Mouse (Mus musculus) megakaryocyte progenitor cell, adult 5-6 weeks (primary cell): Measurements from ENCODE around the gene Hsp90aa1. TPM values are rescaled to one million over a fixed set of nuclear protein-coding genes. Genes with fewer than 3 reads are reported as not detected.
"Not testable (repeated sequence)": the region's sequence is repeated elsewhere in the genome, so short reads cannot be mapped to it uniquely, and the experiment has no call there.

ENCODE experiments used
- ATAC-seq: replicated peaks from 2 replicates; pipeline ENCODE4 v1.8.0; 2016; ENCODE audit warnings: mild to moderate bottlenecking, moderate TSS enrichment, inconsistent platforms; ENCODE audit not compliant: poor library complexity
- total RNA-seq, 2 experiments: library from RNA; stranded (forward) in 1 of 2; stranded (reverse) in 1 of 2; fragments of 157-497, 149-512 nt in 1 of 2; fragments of 200-1000 nt in 1 of 2; gene quantifications; 2 replicates each; pipeline versions ENCODE4 v1.2.3 to v1.2.4; 2015 to 2017

Gene Hsp90aa1
- 1,320 and 1,329 TPM in 2 replicates for total RNA-seq (2015)
- 1,319 and 1,619 TPM in 2 replicates for total RNA-seq (2017)

GRCm38 (mm10) chr12:110702556-110702955 lies at the start of gene Hsp90aa1:
TSS of gene Hsp90aa1 (minus strand) at chr12:110702728.
- ATAC-seq = no peak

GRCm38 (mm10) chr12:110750770-110751439 lies 48.4 kb upstream of the Hsp90aa1 start:
- ATAC-seq = peak; percentile 48

DNA sequence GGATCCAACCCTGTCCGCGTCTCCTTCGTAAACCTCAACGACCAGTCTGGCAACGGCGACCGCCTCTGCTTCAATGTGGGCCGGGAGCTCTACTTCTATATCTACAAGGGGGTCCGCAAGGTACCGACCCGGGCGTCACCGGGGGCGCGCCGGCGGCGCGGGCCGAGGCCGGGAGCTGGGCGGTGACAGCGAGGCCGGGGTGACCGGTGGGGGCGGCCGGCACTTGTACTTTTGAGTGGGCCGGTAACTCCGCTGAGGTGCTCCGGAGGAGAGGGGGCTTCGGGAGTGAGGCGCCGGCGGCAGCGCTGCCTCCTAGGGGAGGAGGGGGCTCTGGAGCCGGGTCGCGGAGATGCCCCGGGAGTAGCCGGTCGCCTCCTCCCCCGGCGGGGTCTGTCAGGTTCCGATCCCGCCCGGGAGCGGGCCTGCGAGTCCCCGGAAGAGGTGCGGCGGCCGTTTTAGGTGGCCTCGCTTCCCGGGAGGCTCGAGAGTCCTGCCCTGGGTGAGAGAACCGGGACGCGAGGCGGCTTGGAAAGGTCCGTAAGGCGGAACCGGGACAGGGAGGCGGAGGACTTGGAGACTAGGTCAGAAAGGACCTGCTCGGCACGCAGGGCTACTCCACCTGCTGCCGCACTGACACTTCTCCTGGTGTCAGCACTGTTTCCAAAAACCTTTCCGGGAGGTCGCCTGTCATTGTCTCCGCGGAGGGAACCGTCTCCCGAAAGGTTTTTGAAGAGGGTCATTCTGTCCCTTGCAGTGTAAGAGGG lies 35.8 kb upstream of the Hsp90aa1 start:
- peak; percentile 12; the same call in 1 of the 2 replicates for ATAC-seq

DNA sequence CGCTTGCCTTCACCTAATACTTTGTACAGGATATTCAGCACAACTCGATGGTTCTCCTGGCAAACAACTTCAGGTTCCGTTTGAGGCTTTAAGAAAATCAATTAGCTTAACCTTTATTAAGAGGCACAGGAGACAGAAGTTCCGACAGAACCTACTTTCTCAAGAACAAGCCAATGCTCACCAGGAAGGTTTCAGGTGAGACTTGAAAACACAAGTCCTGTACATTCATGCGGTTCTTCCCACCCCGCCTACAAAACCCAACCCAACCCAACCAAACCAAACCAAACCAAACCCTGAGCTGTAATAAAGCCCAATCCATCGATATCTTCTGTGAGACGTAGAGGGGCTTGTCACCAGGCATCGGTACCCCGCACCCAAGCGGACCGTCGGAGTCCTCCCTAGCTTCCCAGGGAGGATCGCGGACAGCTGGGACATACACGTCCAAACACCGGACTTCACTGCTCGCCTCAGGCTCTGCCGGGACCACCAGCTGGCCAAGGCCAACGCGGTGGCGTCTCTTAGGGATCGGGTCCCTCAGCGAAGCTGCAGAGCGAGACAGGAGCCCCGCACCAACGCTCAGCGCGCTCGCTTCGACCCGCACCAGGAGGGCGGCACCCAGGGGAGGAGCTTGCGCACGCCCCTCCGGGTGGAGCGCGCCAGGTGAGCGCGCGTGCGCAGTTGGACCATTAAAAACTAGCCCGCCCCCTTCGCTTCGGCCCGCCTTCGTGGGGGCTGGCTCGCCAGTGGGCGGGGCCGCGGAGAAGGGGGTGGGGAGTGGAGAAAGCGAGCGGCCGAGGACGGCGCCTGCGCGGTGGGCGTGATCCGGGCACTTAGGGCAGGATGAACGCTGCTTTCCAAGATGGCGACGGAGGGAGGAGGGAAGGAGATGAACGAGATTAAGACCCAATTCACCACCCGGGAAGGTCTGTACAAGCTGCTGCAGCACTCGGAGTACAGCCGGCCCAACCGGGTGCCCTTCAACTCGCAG lies 34.9 kb upstream of the Hsp90aa1 start, which contains the start of gene Wdr20:
Wdr20 (plus strand) TSS at position 775 of the 988 bp plus-strand sequence.
- ATAC-seq = peak; percentile 95

GRCm38 (mm10) chr12:110736641-110737040 lies 34.1 kb upstream of the Hsp90aa1 start:
- ATAC-seq = peak; percentile 21

GRCm38 (mm10) chr12:110733254-110733653 lies 30.7 kb upstream of the Hsp90aa1 start:
- not testable (repeated sequence) for ATAC-seq

DNA sequence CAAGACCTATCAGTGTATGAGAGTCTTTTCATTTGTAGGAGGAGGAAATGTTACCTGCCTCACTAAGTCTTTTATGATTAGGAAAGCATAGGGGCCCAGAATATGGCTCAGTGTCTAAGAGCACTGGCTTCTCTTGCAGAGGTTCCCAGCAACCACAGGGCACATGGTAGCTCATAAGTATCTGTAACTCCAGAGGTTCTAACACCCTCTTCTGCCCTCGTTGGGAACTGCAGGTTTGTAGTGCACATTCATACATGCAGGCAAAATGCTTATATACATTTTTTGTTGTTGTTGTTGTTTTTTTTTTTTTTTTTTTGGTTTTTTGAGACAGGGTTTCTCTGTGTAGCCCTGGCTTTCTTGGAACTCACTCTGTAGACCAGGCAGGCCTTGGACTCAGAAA lies 23.9 kb upstream of the Hsp90aa1 start:
- 0 out of 2 replicates have a peak, but pooled peaks have one; percentile 39 for ATAC-seq

DNA sequence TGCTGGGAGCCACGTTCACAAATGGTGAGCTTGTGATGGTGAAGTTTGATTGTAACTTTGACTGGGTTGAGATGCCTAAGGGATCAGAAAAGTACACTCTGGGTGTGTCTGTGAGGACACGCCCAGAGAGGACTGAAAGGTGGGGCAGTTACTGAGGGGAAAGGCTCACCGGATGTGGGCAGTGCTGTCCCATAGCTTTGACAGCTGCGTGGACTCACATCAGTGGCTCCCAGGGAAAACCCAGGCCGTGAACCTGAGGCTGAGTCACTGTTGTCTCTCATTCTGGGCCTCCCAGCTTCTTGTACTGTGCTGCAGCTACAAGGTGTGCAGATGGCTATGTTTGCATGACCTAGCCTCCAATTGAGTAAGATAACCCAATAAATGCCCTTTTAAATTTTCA lies 23.0 kb upstream of the Hsp90aa1 start:
- no peak for ATAC-seq

GRCm38 (mm10) chr12:110725051-110725450 lies 22.5 kb upstream of the Hsp90aa1 start:
- no peak for ATAC-seq

GRCm38 (mm10) chr12:110716004-110716403 lies 13.5 kb upstream of the Hsp90aa1 start:
- ATAC-seq = no peak

DNA sequence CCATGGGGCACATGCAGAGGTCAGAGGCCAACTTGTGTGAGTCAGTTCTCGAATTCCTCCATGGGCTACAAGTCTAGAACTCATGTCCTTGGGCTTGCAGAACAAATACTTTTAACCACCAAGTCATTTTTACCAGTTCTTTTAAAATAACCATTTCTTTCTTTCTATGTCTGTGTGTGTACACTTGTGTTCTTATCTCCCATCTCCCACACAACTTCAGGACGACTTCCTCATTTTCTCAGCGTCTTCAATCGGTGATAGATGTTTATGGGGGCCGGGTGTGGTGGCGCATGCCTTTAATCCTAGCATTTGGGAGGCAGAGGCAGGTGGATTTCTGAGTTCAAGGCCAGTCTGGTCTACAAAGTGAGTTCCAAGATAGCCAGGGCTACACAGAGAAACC lies 11.7 kb upstream of the Hsp90aa1 start:
- ATAC-seq = no peak

DNA sequence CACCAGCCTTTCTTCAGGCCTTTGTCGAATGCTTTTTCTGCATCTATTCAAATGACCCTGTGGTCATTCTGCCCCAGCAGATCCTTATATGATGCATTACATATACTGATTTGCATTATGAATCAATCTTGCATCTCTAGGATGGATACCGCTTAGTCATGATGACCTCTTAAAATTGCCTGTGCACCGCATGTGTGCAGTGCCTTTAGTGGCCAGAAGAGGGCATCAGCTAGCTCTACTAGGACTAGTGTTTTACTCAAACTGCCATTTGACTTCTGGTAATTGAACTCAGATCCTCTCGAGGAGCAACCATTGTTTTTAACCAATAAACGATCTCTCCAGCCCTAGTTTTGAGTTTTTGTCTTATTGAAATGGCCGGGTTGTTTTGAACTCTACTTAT lies 11.3 kb upstream of the Hsp90aa1 start:
- ATAC-seq = peak; percentile 89

GRCm38 (mm10) chr12:110711270-110711669 lies 8.7 kb upstream of the Hsp90aa1 start:
- no peak for ATAC-seq

DNA sequence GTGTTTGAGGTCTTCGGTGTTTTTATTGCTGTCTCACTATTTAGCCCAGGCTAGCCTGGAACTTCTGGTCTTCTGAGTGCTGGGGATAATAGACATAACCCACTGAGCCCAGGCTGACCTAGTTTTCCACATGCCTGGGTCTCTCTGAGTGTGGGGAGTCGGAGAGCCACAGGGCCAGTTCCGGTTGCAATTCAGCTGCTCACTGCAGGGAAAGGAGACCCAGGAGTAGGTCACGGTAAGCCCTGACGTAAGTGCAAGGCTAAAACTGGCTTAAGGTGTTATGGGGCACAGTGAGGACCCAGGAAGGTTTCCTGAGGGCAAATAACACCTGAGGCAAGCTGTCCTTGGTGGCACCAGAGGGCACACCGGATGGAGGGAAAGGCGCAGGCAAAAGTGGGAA lies 4.9 kb upstream of the Hsp90aa1 start:
- no peak for ATAC-seq

DNA sequence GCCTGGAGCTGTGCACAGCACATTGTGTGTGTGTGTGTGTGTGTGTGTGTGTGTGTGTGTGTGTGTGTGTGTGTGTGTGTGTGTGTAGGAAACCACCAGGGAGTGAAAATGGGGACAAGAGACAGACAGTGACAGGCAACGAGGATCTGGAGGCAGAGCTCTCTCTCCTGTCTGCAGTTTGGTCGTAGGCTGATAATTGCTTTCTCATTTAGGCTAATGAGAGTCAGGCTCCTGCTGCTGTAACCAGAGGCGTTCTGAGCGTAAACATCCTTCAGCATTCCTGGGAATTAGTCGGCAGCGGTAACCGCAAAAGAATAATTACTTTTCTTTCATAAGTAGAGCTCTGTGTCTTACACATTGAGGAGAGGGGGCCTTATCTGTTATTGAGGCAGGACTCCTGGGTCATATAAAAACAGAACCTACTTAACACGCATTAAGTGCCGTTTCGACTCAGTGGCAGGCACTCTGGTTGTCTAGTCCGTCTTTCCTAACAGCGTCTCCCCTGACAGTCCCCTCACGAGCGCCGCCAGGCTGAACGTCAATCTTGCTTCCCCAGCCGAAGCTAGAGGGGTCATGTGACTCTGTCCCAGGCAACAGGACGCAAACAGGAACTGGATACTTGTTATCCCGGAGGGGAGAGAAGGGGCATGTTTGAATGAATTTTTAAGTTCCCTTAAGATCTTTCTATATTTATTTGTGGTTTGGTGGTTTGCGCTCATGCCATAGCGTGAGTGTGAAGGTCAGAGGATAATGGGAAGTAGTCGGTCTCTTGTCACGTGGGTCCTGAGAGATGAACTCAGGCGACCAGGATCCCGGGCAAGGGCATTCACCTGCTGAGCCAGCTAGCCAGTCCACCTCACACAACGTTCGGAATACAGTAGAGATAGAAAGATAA lies 4.1 kb upstream of the Hsp90aa1 start:
- peak; percentile 84 for ATAC-seq

DNA sequence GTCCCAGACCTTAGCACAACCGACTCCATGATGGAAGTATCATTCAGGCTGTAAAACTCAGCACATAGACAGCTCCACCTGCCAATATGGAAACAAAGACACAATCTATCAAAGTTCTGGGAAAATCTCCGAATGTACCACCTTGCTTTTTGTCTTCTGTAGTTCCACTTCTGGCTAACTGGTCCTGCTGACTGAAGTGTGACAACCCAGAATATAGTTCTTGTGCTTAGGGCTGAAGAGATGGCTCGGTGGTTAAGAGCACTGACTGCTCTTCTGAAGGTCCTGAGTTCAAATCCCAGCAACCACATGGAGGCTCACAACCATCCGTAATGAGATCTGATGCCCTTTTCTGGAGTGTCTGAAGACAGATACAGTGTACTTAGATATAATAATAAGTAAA lies 2.9 kb upstream of the Hsp90aa1 start:
- not testable (repeated sequence) for ATAC-seq

GRCm38 (mm10) chr12:110703682-110704081 lies 1.2 kb upstream of the Hsp90aa1 start:
- no peak for ATAC-seq

DNA sequence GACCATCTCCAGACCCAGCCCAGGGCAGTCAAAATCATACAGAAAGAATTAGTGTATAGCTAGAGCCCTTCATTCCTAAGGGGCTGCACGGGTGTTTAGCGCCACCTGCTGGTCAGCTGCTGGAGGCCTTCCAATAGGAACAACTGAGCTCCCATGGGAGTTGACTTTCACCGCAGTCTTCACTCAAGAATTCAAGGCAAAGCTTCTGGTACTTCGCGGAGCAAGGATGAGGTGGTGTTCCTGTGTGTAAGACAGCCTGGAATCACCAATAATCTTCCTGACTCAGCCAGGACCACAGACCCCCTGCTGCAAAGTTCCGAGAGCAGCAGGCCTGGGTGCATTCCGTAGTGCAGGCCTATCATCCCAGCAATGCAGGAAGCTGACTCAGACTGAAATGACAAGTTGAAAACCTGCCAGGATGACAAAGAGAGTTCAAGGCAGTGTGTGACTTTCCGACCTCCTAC lies 512 bp upstream of the Hsp90aa1 start:
- ATAC-seq = peak; percentile 37

DNA sequence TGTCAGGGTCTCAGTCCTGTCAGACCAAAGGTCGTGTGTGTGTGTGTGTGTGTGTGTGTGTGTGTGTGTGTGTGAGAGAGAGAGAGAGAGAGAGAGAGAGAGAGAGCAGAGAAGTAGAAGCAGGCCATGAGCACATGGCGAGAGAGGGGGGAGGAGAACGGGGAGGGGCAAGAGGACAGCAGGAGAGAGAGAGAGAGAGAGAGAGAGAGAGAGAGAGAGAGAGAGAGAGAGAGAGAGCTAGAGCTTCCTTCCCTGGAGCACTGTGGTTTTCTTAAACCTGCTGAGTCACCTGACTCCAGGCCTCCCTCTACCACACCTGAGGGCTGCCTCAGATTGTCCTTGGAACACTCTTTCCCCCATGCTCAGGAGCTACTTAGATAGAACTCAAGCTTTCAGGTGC lies 1.2 kb downstream of the Hsp90aa1 start:
- peak; percentile 31 for ATAC-seq

DNA sequence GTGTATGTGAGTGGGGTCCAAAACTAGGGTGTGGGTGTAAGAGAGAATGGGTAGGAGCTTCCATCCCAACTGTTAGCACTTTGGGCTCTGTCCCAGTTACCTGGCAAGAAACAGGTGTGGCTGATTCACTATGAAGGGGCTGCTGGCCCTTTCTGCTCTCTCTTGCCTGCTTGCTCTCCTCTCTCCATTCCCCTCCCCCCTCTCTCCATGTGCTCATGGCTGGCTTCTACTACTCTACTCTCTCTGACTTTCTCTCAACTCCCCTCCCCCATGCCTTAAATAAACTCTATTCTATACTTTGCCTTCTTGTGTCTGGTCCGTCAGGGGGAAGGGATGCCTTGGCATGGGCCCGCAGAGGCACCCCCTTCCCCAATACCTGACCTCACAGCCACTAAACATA lies 1.8 kb downstream of the Hsp90aa1 start:
- ATAC-seq = no peak
